Mouse (Mus musculus) kidney, adult 2 months (tissue): ENCODE results near the gene Fuk. TPM values are rescaled to one million over a fixed set of nuclear protein-coding genes. Genes with fewer than 3 reads are reported as not detected.

ENCODE experiments used
- DNase-seq: peaks from one replicate; pipeline ENCODE4 v3.0.0; 2021
- H3K27ac ChIP-seq: fragments of 200-500 bp; 2 replicates; pipeline ENCODE4 v1.5.1; 2012; ENCODE audit warnings: low read depth, low read length, control low read depth, inconsistent platforms; ENCODE audit not compliant: insufficient read depth
- H3K27me3 ChIP-seq: fragments of 200-500 bp; replicated peaks from 2 replicates; pipeline ENCODE4 v1.6.1; 2012; ENCODE audit warnings: mild to moderate bottlenecking, moderate library complexity, low read length, inconsistent platforms; ENCODE audit not compliant: control insufficient read depth, insufficient read depth
- H3K36me3 ChIP-seq: fragments of 200-500 bp; 2 replicates; pipeline ENCODE4 v1.6.1; 2012; ENCODE audit warnings: mild to moderate bottlenecking, moderate library complexity, low read length, inconsistent platforms; ENCODE audit not compliant: control insufficient read depth, insufficient read depth
- H3K4me1 ChIP-seq: fragments of 200-500 bp; 2 replicates; pipeline ENCODE4 v1.6.1; 2011; ENCODE audit warnings: low read length; ENCODE audit not compliant: control insufficient read depth, insufficient read depth
- H3K4me3 ChIP-seq: fragments of 200-500 bp; 2 replicates; pipeline ENCODE4 v1.5.1; 2011; ENCODE audit warnings: mild to moderate bottlenecking, low read depth, low read length, control low read depth; ENCODE audit not compliant: insufficient read depth
- CTCF ChIP-seq: fragments of 200-500 bp; conservative IDR thresholded peaks from 2 replicates; pipeline ENCODE4 v1.5.1; 2011; ENCODE audit warnings: low read depth, mild to moderate bottlenecking, control low read depth, low read length, moderate library complexity, mixed read lengths; ENCODE audit not compliant: insufficient read depth, insufficient read length
- POLR2A ChIP-seq: fragments of 200-500 bp; IDR thresholded peaks from one replicate; pipeline ENCODE4 v1.6.1; 2011; ENCODE audit warnings: low read depth, low read length, control low read depth
- WGBS: fragments of 180-500 bp; shearing (Covaris S2); methylation state at CpG from one replicate; pipeline ENCODE4 v1.1.7; 2018; 5-methylcytosine and 5-hydroxymethylcytosine counted together
- polyA plus RNA-seq: library from polyadenylated mRNA; depleted of rRNA; stranded (reverse); fragments of >200 nt; gene quantifications from 2 replicates; pipeline ENCODE4 v1.2.3, GENCODE M21; 2012

The Fuk gene
- polyA plus RNA-seq, 1 experiment = 17.9 TPM

- no peak overlapping the region for H3K27ac ChIP-seq
- TF ChIP-seq POLR2A = no peak
- no peak for TF ChIP-seq CTCF
- 40% methylated on average over 2 of the region's 2 CpGs for WGBS
- H3K4me3 ChIP-seq = no peak overlapping the region
- no peaks in the 10 kb centered on the region; the same call in 1 of the 2 replicates for H3K4me1 ChIP-seq
- no peaks in the 10 kb centered on the region for H3K36me3 ChIP-seq
- H3K27me3 ChIP-seq = no peaks in the 10 kb centered on the region
- DNase-seq = no peak
Measured at GRCm38 (mm10) chr8:110902579-110902965, 284 bp upstream of the Fuk start.

GRCm38 (mm10) chr8:110901056-110901455 lies 1.2 kb downstream of the Fuk start:
- Histone ChIP-seq H3K27ac (no peak overlapping the region), H3K4me3 (no peak overlapping the region), H3K4me1 (no peaks in the 10 kb centered on the region; the same call in 1 of the 2 replicates), H3K27me3 (no peaks in the 10 kb centered on the region), H3K36me3 (no peaks in the 10 kb centered on the region)
- TF ChIP-seq POLR2A (no peak), CTCF (no peak)
- no peak for DNase-seq
- WGBS = 62% methylated on average over 3 of the region's 3 CpGs

GRCm38 (mm10) chr8:110897495-110897894 lies 4.8 kb downstream of the Fuk start:
- no peak for TF ChIP-seq CTCF
- no peak for TF ChIP-seq POLR2A
- WGBS = 94% methylated on average over 6 of the region's 6 CpGs
- no peak for DNase-seq
- H3K36me3 ChIP-seq = no peaks in the 10 kb centered on the region
- H3K27me3 ChIP-seq = no peaks in the 10 kb centered on the region
- H3K4me3 ChIP-seq = no peak overlapping the region
- no peak overlapping the region for H3K27ac ChIP-seq
- no peaks in the 10 kb centered on the region; the same call in 1 of the 2 replicates for H3K4me1 ChIP-seq

- Histone ChIP-seq H3K4me1 (no peaks in the 10 kb centered on the region; the same call in 1 of the 2 replicates), H3K27ac (no peak overlapping the region), H3K36me3 (no peaks in the 10 kb centered on the region; the same call in 1 of the 2 replicates), H3K27me3 (no peaks in the 10 kb centered on the region), H3K4me3 (no peak overlapping the region)
- 95% methylated on average over 13 of the region's 13 CpGs for WGBS
- TF ChIP-seq POLR2A (no peak), CTCF (no peak)
- no peak for DNase-seq
Measured at GRCm38 (mm10) chr8:110895812-110896211, 6.5 kb downstream of the Fuk start.

- no peak overlapping the region for H3K4me3 ChIP-seq
- 89% methylated on average over 8 of the region's 9 CpGs for WGBS
- H3K4me1 ChIP-seq = no peaks in the 10 kb centered on the region
- H3K36me3 ChIP-seq = no peaks in the 10 kb centered on the region; the same call in 1 of the 2 replicates
- no peaks in the 10 kb centered on the region for H3K27me3 ChIP-seq
- H3K27ac ChIP-seq = no peak overlapping the region
- TF ChIP-seq CTCF (no peak), POLR2A (no peak)
- DNase-seq = no peak
Measured at GRCm38 (mm10) chr8:110895254-110895653, 7.0 kb downstream of the Fuk start.

GRCm38 (mm10) chr8:110894851-110895250 lies 7.4 kb downstream of the Fuk start:
- WGBS = 79% methylated on average over 10 of the region's 10 CpGs
- Histone ChIP-seq H3K4me1 (no peaks in the 10 kb centered on the region), H3K27me3 (no peaks in the 10 kb centered on the region), H3K36me3 (no peaks in the 10 kb centered on the region; the same call in 1 of the 2 replicates), H3K27ac (no peak overlapping the region), H3K4me3 (no peak overlapping the region)
- TF ChIP-seq POLR2A (no peak), CTCF (no peak)
- no peak for DNase-seq

- Histone ChIP-seq H3K36me3 (peaks cover 1% of the 10 kb centered on the region), H3K4me1 (no peaks in the 10 kb centered on the region), H3K27me3 (no peaks in the 10 kb centered on the region), H3K4me3 (no peak overlapping the region), H3K27ac (no peak overlapping the region)
- no peak for DNase-seq
- TF ChIP-seq POLR2A = no peak
- TF ChIP-seq CTCF = no peak
- WGBS = 95% methylated on average over 2 of the region's 2 CpGs
Measured at GRCm38 (mm10) chr8:110892913-110893312, 9.4 kb downstream of the Fuk start.
